ENCODE assay signal across 10 mouse cellular contexts in the genomic region with DNA sequence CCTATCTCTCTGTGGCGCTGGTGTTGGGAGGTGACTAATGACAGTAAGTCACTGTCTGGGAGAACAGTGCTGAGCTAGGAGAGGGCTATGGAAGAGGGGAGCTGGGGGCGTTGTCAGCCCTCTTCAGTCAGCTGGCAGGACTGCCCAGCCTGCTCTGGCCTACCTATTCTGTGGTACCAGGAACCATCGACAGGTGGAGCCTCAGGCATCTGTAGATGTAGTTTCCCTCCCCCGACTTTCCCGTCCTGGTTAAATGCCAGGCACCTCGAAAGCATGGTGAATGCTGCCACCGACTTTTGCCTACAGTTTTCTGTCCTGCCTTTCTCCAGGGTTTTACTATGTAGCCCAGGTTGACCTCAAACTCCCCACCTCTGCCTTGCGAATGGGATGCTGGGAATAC. TPM values are rescaled to one million over a fixed set of nuclear protein-coding genes. Genes with fewer than 3 reads are reported as not detected.
A peak's percentile ranks its signal among the peaks of the same experiment; 100 is the strongest.
DNase-seq lines count a peak whose midpoint lies in the region; ATAC-seq and TF ChIP-seq lines count a peak whose summit lies in the region.
"Had no signal": no experiment of that assay in that cellular context is flagged by ENCODE, and none has a peak within 500 bp of the region (broad histone marks: within the 10 kb centered on the region; RNA-seq: fewer than 3 reads in every experiment).

No protein-coding gene starts in this region.

- H3K4me3 ChIP-seq in liver, postnatal 0 days (ENCODE audit: low read depth, low read length): no peak overlapping the region
- H3K4me3 ChIP-seq in liver, embryonic 12.5 days: no peak overlapping the region
- H3K4me3 ChIP-seq: hindbrain, embryonic 15.5 days; liver, embryonic 13.5 days had no signal

- peaks cover 19% of the 10 kb centered on the region; the same call in 1 of the 2 replicates for H3K36me3 ChIP-seq in liver, postnatal 0 days (replicated peaks; ENCODE audit: insufficient read depth, low read length)
- H3K36me3 ChIP-seq in liver, embryonic 12.5 days: peaks cover 30% of the 10 kb centered on the region

- no peak overlapping the region for H3K4me2 ChIP-seq in liver, postnatal 0 days (ENCODE audit: low read depth, low read length)
- H3K4me2 ChIP-seq in liver, embryonic 12.5 days: no peak overlapping the region
- H3K4me2 ChIP-seq: hindbrain, embryonic 15.5 days; liver, embryonic 13.5 days had no signal

- H3K9me3 ChIP-seq in liver, postnatal 0 days (ENCODE audit: low read length): no peaks in the 10 kb centered on the region
- H3K9me3 ChIP-seq in liver, embryonic 12.5 days (replicated peaks): peaks cover 6% of the 10 kb centered on the region; the same call in 1 of the 2 replicates
- H3K9me3 ChIP-seq: hindbrain, embryonic 15.5 days had no signal

- intact Hi-C loops in gastrocnemius, postnatal 14 days (cut with DNase I; ENCODE audit: low total_unique reads): no loop called here

- TF ChIP-seq EP300 in liver, postnatal 0 days (IDR thresholded peaks at IDR 0.05; ENCODE audit: low read depth): no peak

- no peak for DNase-seq in frontal cortex, postnatal 10 days (ENCODE audit: low spot score in 2 of 2)
- no peak for DNase-seq in liver, postnatal 0 days
- DNase-seq in ES-CJ7 (ENCODE audit: low read depth, low spot score): peak; percentile 75
- peak; percentile 60 for DNase-seq in kidney, postnatal 10 days
- DNase-seq in gastrocnemius, postnatal 14 days: no peak
- no peak for DNase-seq in layer of hippocampus, adult 11-12 months (ENCODE audit: low spot score)
- DNase-seq: liver, embryonic 13.5 days had no signal

- ATAC-seq in frontal cortex, adult (ENCODE audit: low TSS enrichment): 0 out of 2 replicates have a peak, but pooled peaks have one; percentile 4
- ATAC-seq in liver, postnatal 0 days: no peak
- no peak for ATAC-seq in liver, embryonic 12.5 days

- H3K9ac ChIP-seq in liver, postnatal 0 days (replicated peaks): no peak overlapping the region
- H3K9ac ChIP-seq in liver, embryonic 12.5 days: no peak overlapping the region
- H3K9ac ChIP-seq: hindbrain, embryonic 15.5 days; liver, embryonic 13.5 days had no signal

- H3K4me1 ChIP-seq in liver, postnatal 0 days (ENCODE audit: insufficient read depth): peaks cover 12% of the 10 kb centered on the region
- peaks cover 20% of the 10 kb centered on the region for H3K4me1 ChIP-seq in liver, embryonic 12.5 days

- WGBS in liver, postnatal 0 days (ENCODE audit: insufficient replicate concordance): 62% methylated on average over 8 of the region's 8 CpGs
- 59% methylated on average over 8 of the region's 8 CpGs for WGBS in liver, embryonic 12.5 days (ENCODE audit: insufficient replicate concordance)

- peak; percentile 26; the same call in 1 of the 2 replicates for TF ChIP-seq CTCF in liver, postnatal 0 days (IDR thresholded peaks at IDR 0.05; ENCODE audit: low read depth)

- no peaks in the 10 kb centered on the region for H3K27me3 ChIP-seq in liver, postnatal 0 days (ENCODE audit: insufficient read depth, low read length)
- no peaks in the 10 kb centered on the region for H3K27me3 ChIP-seq in liver, embryonic 12.5 days (replicated peaks)
- H3K27me3 ChIP-seq: hindbrain, embryonic 15.5 days; liver, embryonic 13.5 days had no signal

- no peak overlapping the region for H3K27ac ChIP-seq in liver, postnatal 0 days (ENCODE audit: low read depth)
- H3K27ac ChIP-seq in liver, embryonic 12.5 days: no peak overlapping the region
- H3K27ac ChIP-seq: hindbrain, embryonic 15.5 days; liver, embryonic 13.5 days had no signal

RNA-seq across cellular contexts. Expression of a gene that starts 4.0 kb away (rescaled TPM):
- polyA plus RNA-seq in liver, postnatal 0 days (2015; fragmentation: Nextera tagmentation; extraction: Ambion mirVana): 103 and 104 TPM in 2 replicates
- 171 and 174 TPM in 2 replicates for polyA plus RNA-seq in liver, embryonic 12.5 days (2016; fragmentation: Nextera tagmentation; extraction: Ambion mirVana)
- 100 to 1,000 TPM; 105 to 143 TPM for total RNA-seq in gastrocnemius, postnatal 14 days (2021)

RNA-seq across cellular contexts. Expression of a gene that starts 4.1 kb away (rescaled TPM):
- polyA plus RNA-seq in liver, postnatal 0 days (2015; fragmentation: Nextera tagmentation; extraction: Ambion mirVana): 1.3 and 1.6 TPM in 2 replicates
- 3.5 and 4.4 TPM in 2 replicates for polyA plus RNA-seq in liver, embryonic 12.5 days (2016; fragmentation: Nextera tagmentation; extraction: Ambion mirVana)
- 10 to 100 TPM; 12.0 to 12.2 TPM for total RNA-seq in gastrocnemius, postnatal 14 days (2021)

RNA-seq across cellular contexts. Expression of a gene that starts 24.5 kb away (rescaled TPM):
- 11.7 and 11.8 TPM in 2 replicates for polyA plus RNA-seq in liver, postnatal 0 days (2015; fragmentation: Nextera tagmentation; extraction: Ambion mirVana)
- polyA plus RNA-seq in liver, embryonic 12.5 days (2016; fragmentation: Nextera tagmentation; extraction: Ambion mirVana): 11.2 and 11.9 TPM in 2 replicates
- 10 to 100 TPM in 1 of 2 experiments, 1 to 10 TPM in 1; 8.5 to 10.5 TPM for total RNA-seq in gastrocnemius, postnatal 14 days (2021)

Comparison
In these comparisons a context has a peak if more than half of its experiments do, and no peak if none do; other contexts are left out.
1. DNase-seq: peak in ES-CJ7 (single experiment) and kidney, postnatal 10 days (single experiment); none in frontal cortex, postnatal 10 days (0 of 2), liver, postnatal 0 days (single experiment), gastrocnemius, postnatal 14 days (single experiment) and layer of hippocampus, adult 11-12 months (single experiment).